In genomic region chr11:54478414-54478813, GRCm38 (mm10) we compare ENCODE assay signal across 10 mouse cellular contexts. TPM values are rescaled to one million over a fixed set of nuclear protein-coding genes. Genes with fewer than 3 reads are reported as not detected.
DNase-seq lines count a peak whose midpoint lies in the region; ATAC-seq and TF ChIP-seq lines count a peak whose summit lies in the region.
"Had no signal": no experiment of that assay in that cellular context is flagged by ENCODE, and none has a peak within 500 bp of the region (broad histone marks: within the 10 kb centered on the region; RNA-seq: fewer than 3 reads in every experiment).

No protein-coding gene starts in this region.

- H3K9ac ChIP-seq in hindbrain, embryonic 11.5 days (ENCODE audit: low read depth, low read length): no peak overlapping the region
- no peak overlapping the region for H3K9ac ChIP-seq in hindbrain, embryonic 13.5 days

- H3K27me3 ChIP-seq in hindbrain, embryonic 11.5 days (ENCODE audit: control insufficient read depth, insufficient read depth, low read length): no peaks in the 10 kb centered on the region
- no peaks in the 10 kb centered on the region for H3K27me3 ChIP-seq in hindbrain, embryonic 13.5 days
- no peaks in the 10 kb centered on the region for H3K27me3 ChIP-seq in Patski

- WGBS in hindbrain, embryonic 11.5 days: 83% methylated on average over 1 of the region's 1 CpGs
- WGBS in hindbrain, embryonic 13.5 days: 93% methylated on average over 1 of the region's 1 CpGs

- H3K27ac ChIP-seq in hindbrain, embryonic 11.5 days (ENCODE audit: low read depth, low read length): no peak overlapping the region
- H3K27ac ChIP-seq in hindbrain, embryonic 13.5 days: no peak overlapping the region

- POLR2A ChIA-PET in Patski (lab: Charles Lee): no interaction called here

- peak; percentile 27 for DNase-seq in hindbrain, embryonic 11.5 days (ENCODE audit: low spot score)
- DNase-seq in B cell, adult 2 months: peak; percentile 52 to 57
- DNase-seq in Patski (ENCODE audit: low read depth, low spot score): no peak
- peak; percentile 20 for DNase-seq in lung, postnatal 10 days
- no peak for DNase-seq in heart, postnatal 10 days
- no peak for DNase-seq in urinary bladder, postnatal 36 days (ENCODE audit: low spot score in 2 of 2)
- no peak for DNase-seq in neural tube, embryonic 10.5 days (ENCODE audit: extremely low spot score, low spot score)
- DNase-seq: cerebellum, adult 11-12 months; gastrocnemius, postnatal 36 days had no signal

- no peaks in the 10 kb centered on the region for H3K9me3 ChIP-seq in hindbrain, embryonic 11.5 days (ENCODE audit: control insufficient read depth, low read length)
- no peaks in the 10 kb centered on the region for H3K9me3 ChIP-seq in hindbrain, embryonic 13.5 days

- no peaks in the 10 kb centered on the region for H3K4me1 ChIP-seq in hindbrain, embryonic 11.5 days (replicated peaks; ENCODE audit: control insufficient read depth, insufficient read depth, low read length)
- no peaks in the 10 kb centered on the region for H3K4me1 ChIP-seq in hindbrain, embryonic 13.5 days (replicated peaks)

- CTCF ChIA-PET in Patski (lab: Charles Lee): interaction anchor here (0.8 kb wide), 1 partner anchor 31 kb away, joined by 3 read pairs; no protein-coding TSS in a partner anchor

- peak; percentile 59 for TF ChIP-seq CTCF in Patski (IDR thresholded peaks at IDR 0.05)

- no peaks in the 10 kb centered on the region for H3K36me3 ChIP-seq in hindbrain, embryonic 11.5 days (ENCODE audit: control insufficient read depth, insufficient read depth, low read length)
- H3K36me3 ChIP-seq in hindbrain, embryonic 13.5 days: peaks cover 15% of the 10 kb centered on the region

- H3K4me3 ChIP-seq in hindbrain, embryonic 11.5 days (ENCODE audit: low read depth, low read length): no peak overlapping the region
- H3K4me3 ChIP-seq in hindbrain, embryonic 13.5 days: no peak overlapping the region

- in situ Hi-C loops in Patski (cut with MboI; ENCODE audit: low pct_unique_long_range_greater_than_20kb): no loop called here

- no peak overlapping the region for H3K4me2 ChIP-seq in hindbrain, embryonic 11.5 days (replicated peaks; ENCODE audit: low read depth, low read length)
- no peak overlapping the region for H3K4me2 ChIP-seq in hindbrain, embryonic 13.5 days

- ATAC-seq in hindbrain, embryonic 11.5 days (ENCODE audit: low FRiP score): no peak
- ATAC-seq in hindbrain, embryonic 13.5 days (ENCODE audit: low FRiP score): no peak
- ATAC-seq in Patski: no peak

- intact Hi-C loops in heart, postnatal 10 days (cut with DNase I): loop anchor here (5.0 kb wide), 1 partner anchor 171 kb away; no protein-coding TSS in a partner anchor

RNA-seq across cellular contexts. Expression of gene Fnip1, which starts 40.4 kb away (rescaled TPM):
- 14.5 TPM in 2 replicates for polyA plus RNA-seq in hindbrain, embryonic 11.5 days (2014; fragmentation: Nextera tagmentation; extraction: Ambion mirVana)
- 10.0 and 10.7 TPM in 2 replicates for polyA plus RNA-seq in hindbrain, embryonic 13.5 days (2015; fragmentation: Nextera tagmentation; extraction: Ambion mirVana)
- 23.7 TPM for polyA plus RNA-seq in Patski (2021)
- 10 to 100 TPM; 30.5 to 34.7 TPM for total RNA-seq in heart, postnatal 10 days (2021)

RNA-seq across cellular contexts. Expression of gene Rapgef6, which starts 44.2 kb away (rescaled TPM):
- polyA plus RNA-seq in hindbrain, embryonic 11.5 days (2014; fragmentation: Nextera tagmentation; extraction: Ambion mirVana): 31.7 and 47.0 TPM in 2 replicates
- polyA plus RNA-seq in hindbrain, embryonic 13.5 days (2015; fragmentation: Nextera tagmentation; extraction: Ambion mirVana): 39.0 and 43.3 TPM in 2 replicates
- polyA plus RNA-seq in Patski (2021): 17.8 TPM
- total RNA-seq in heart, postnatal 10 days (2021): 10 to 100 TPM; 24.8 to 25.7 TPM

Comparison
In these comparisons a context has a peak if more than half of its experiments do, and no peak if none do; other contexts are left out.
1. DNase-seq: peak in hindbrain, embryonic 11.5 days (single experiment), B cell, adult 2 months (2 of 2) and lung, postnatal 10 days (single experiment); none in Patski (single experiment), heart, postnatal 10 days (0 of 2), urinary bladder, postnatal 36 days (0 of 2) and neural tube, embryonic 10.5 days (single experiment).